Mouse (Mus musculus): Measurements from ENCODE around the gene Trim65.

Trim65 gene

GRCm38 (mm10) chr11:116129091-116129790, 1.7 kb downstream of the Trim65 start:
- TF ChIP-seq GATA4 (IDR thresholded peaks at IDR 0.05; ENCODE audit: insufficient replicate concordance, low read length): no peak

- no peak for TF ChIP-seq GATA4 (IDR thresholded peaks at IDR 0.05; ENCODE audit: insufficient replicate concordance, low read length)
Observed at GRCm38 (mm10) chr11:116127986-116128385, 2.9 kb downstream of the Trim65 start.

GRCm38 (mm10) chr11:116127156-116127980, 3.6 kb downstream of the Trim65 start, which contains the start of gene Trim47:
TSS of gene Trim47 (minus strand) at chr11:116127210.
- TF ChIP-seq GATA4 (IDR thresholded peaks at IDR 0.05; ENCODE audit: insufficient replicate concordance, low read length): no peak

- no peak for TF ChIP-seq GATA4 (IDR thresholded peaks at IDR 0.05; ENCODE audit: insufficient replicate concordance, low read length)
Observed at GRCm38 (mm10) chr11:116126261-116126660, 4.7 kb downstream of the Trim65 start.

GRCm38 (mm10) chr11:116117819-116118218, 13.1 kb downstream of the Trim65 start:
- no peak for TF ChIP-seq GATA4 (IDR thresholded peaks at IDR 0.05; ENCODE audit: insufficient replicate concordance, low read length)

GRCm38 (mm10) chr11:116117241-116117640, 13.7 kb downstream of the Trim65 start:
- TF ChIP-seq GATA4 (IDR thresholded peaks at IDR 0.05; ENCODE audit: insufficient replicate concordance, low read length): no peak

GRCm38 (mm10) chr11:116111611-116112203, 19.2 kb downstream of the Trim65 start:
- no peak for TF ChIP-seq GATA4 (IDR thresholded peaks at IDR 0.05; ENCODE audit: insufficient replicate concordance, low read length)

- no peak for TF ChIP-seq GATA4 (IDR thresholded peaks at IDR 0.05; ENCODE audit: insufficient replicate concordance, low read length)
Observed at GRCm38 (mm10) chr11:116111067-116111466, 19.9 kb downstream of the Trim65 start.

- no peak for TF ChIP-seq GATA4 (IDR thresholded peaks at IDR 0.05; ENCODE audit: insufficient replicate concordance, low read length)
Observed at GRCm38 (mm10) chr11:116110540-116110939, 20.4 kb downstream of the Trim65 start.

GRCm38 (mm10) chr11:116110131-116110530, 20.8 kb downstream of the Trim65 start:
- peak; percentile 6; the same call in 1 of the 2 replicates for TF ChIP-seq GATA4 (IDR thresholded peaks at IDR 0.05; ENCODE audit: insufficient replicate concordance, low read length)

GRCm38 (mm10) chr11:116109441-116110081, 21.4 kb downstream of the Trim65 start:
- TF ChIP-seq GATA4 (IDR thresholded peaks at IDR 0.05; ENCODE audit: insufficient replicate concordance, low read length): no peak

- no peak for TF ChIP-seq GATA4 (IDR thresholded peaks at IDR 0.05; ENCODE audit: insufficient replicate concordance, low read length)
Observed at GRCm38 (mm10) chr11:116108464-116109137, 22.3 kb downstream of the Trim65 start.

- no peak for TF ChIP-seq GATA4 (IDR thresholded peaks at IDR 0.05; ENCODE audit: insufficient replicate concordance, low read length)
Observed at GRCm38 (mm10) chr11:116107777-116108285, 23.1 kb downstream of the Trim65 start.

- TF ChIP-seq GATA4 (IDR thresholded peaks at IDR 0.05; ENCODE audit: insufficient replicate concordance, low read length): no peak
Observed at GRCm38 (mm10) chr11:116106963-116107776, 23.8 kb downstream of the Trim65 start.
